Mouse (Mus musculus) B cell, adult 2 months (primary cell): ENCODE measurements around the gene Trp53.

Experiments
- DNase-seq, 2 experiments: peaks; one replicate each; pipeline ENCODE4 v3.0.0; 2022

Trp53 gene

GRCm38 (mm10) chr11:69633128-69633866 lies 53.1 kb downstream of the Trp53 start:
- no peak for DNase-seq

GRCm38 (mm10) chr11:69635471-69635870 lies 55.3 kb downstream of the Trp53 start:
- no peak for DNase-seq
